Mouse (Mus musculus) small intestine, adult 2 months (tissue): ENCODE measurements around the gene Diablo. TPM values are rescaled to one million over a fixed set of nuclear protein-coding genes. Genes with fewer than 3 reads are reported as not detected.

Source experiments
- H3K27ac ChIP-seq: fragments of 200-500 bp; 2 replicates; pipeline ENCODE4 v1.5.1; 2012; ENCODE audit warnings: low read depth, low read length, control low read depth, inconsistent platforms; ENCODE audit not compliant: insufficient read depth
- H3K27me3 ChIP-seq: fragments of 200-500 bp; 2 replicates; pipeline ENCODE4 v1.6.1; 2012; ENCODE audit warnings: mild to moderate bottlenecking, moderate library complexity, low read length, inconsistent platforms; ENCODE audit not compliant: control insufficient read depth, insufficient read depth
- H3K36me3 ChIP-seq: fragments of 200-500 bp; 2 replicates; pipeline ENCODE4 v1.6.1; 2012; ENCODE audit warnings: mild to moderate bottlenecking, low read length, control low read depth, inconsistent platforms; ENCODE audit not compliant: control insufficient read depth, insufficient read depth
- H3K4me1 ChIP-seq: fragments of 200-500 bp; 2 replicates; pipeline ENCODE4 v1.6.1; 2012; ENCODE audit warnings: low read length, inconsistent platforms, mixed read lengths; ENCODE audit not compliant: control insufficient read depth, insufficient read depth, insufficient read length
- H3K4me3 ChIP-seq: fragments of 200-500 bp; 2 replicates; pipeline ENCODE4 v1.5.1; 2012; ENCODE audit warnings: low read depth, mild to moderate bottlenecking, control low read depth, inconsistent platforms, low read length, moderate library complexity
- CTCF ChIP-seq: fragments of 200-500 bp; IDR thresholded peaks from 2 replicates; pipeline ENCODE4 v1.5.1; 2012; ENCODE audit warnings: low read depth, mild to moderate bottlenecking, control low read depth, inconsistent platforms, low read length, moderate library complexity, mixed read lengths; ENCODE audit not compliant: insufficient replicate concordance, insufficient read length; ENCODE audit errors: extremely low read depth
- POLR2A ChIP-seq: fragments of 200-500 bp; IDR thresholded peaks from 2 replicates; pipeline ENCODE4 v1.6.1; 2012; ENCODE audit warnings: low read depth, mild to moderate bottlenecking, control low read depth, inconsistent platforms, low read length, moderate library complexity
- whole genome bisulfite sequencing: fragments of 180-500 bp; shearing (Covaris S2); methylation state at CpG from one replicate; pipeline ENCODE4 v1.1.7; 2018; 5-methylcytosine and 5-hydroxymethylcytosine counted together
- polyA plus RNA-seq: library from polyadenylated mRNA; depleted of rRNA; stranded (reverse); fragments of >200 nt; gene quantifications from 2 replicates; pipeline ENCODE4 v1.2.3, GENCODE M21; 2012; rRNA removed

Gene Diablo
- polyA plus RNA-seq, 1 experiment = 25.6 TPM

- TF ChIP-seq CTCF (no peak), POLR2A (no peak)
- WGBS = 89% methylated on average over 1 of the region's 1 CpGs
- H3K27ac ChIP-seq = no peak overlapping the region
Observed at GRCm38 (mm10) chr5:123464638-123465037, 59.3 kb downstream of the Diablo start.

GRCm38 (mm10) chr5:123461420-123461819, 62.6 kb downstream of the Diablo start:
- TF ChIP-seq POLR2A (no peak), CTCF (no peak)
- H3K4me1 ChIP-seq = no peaks in the 10 kb centered on the region
- H3K4me3 ChIP-seq = no peak overlapping the region
- no peak overlapping the region for H3K27ac ChIP-seq
- H3K27me3 ChIP-seq = no peaks in the 10 kb centered on the region
- peaks cover 2% of the 10 kb centered on the region for H3K36me3 ChIP-seq
- WGBS = 40% methylated on average over 5 of the region's 5 CpGs

More at GRCm38 (mm10) chr5:123464638-123465037, 59.3 kb downstream of the Diablo start:
- Histone ChIP-seq H3K36me3 (no peaks in the 10 kb centered on the region), H3K4me1 (no peaks in the 10 kb centered on the region), H3K4me3 (no peak overlapping the region), H3K27me3 (no peaks in the 10 kb centered on the region)

Other genes starting within 250 kb of the Diablo start
- gene Bcl7a, start 180.3 kb downstream of the Diablo start, polyA plus RNA-seq = 2.1 and 2.8 TPM in 2 replicates
- gene Mlxip, start 129.4 kb downstream of the Diablo start, polyA plus RNA-seq = 25.3 and 39.7 TPM in 2 replicates
- gene Lrrc43, start 34.9 kb downstream of the Diablo start, polyA plus RNA-seq = not detected in 2 replicates
- gene Il31, start 34.7 kb downstream of the Diablo start, polyA plus RNA-seq = not detected in 2 replicates
- not detected in 2 replicates for gene B3gnt4, start 13.7 kb downstream of the Diablo start, polyA plus RNA-seq
- gene Gm49027, start 1.3 kb upstream of the Diablo start, polyA plus RNA-seq = 6.9 and 9.3 TPM in 2 replicates
- 4.6 and 7.8 TPM in 2 replicates for gene Vps33a, start 48.9 kb upstream of the Diablo start, polyA plus RNA-seq
- gene Clip1, start 160.4 kb upstream of the Diablo start, polyA plus RNA-seq = 4.4 and 4.5 TPM in 2 replicates
- gene Zcchc8, start 196.9 kb upstream of the Diablo start, polyA plus RNA-seq = 10.2 and 19.2 TPM in 2 replicates
- gene Rsrc2, start 225.2 kb upstream of the Diablo start, polyA plus RNA-seq = 1.9 and 6.0 TPM in 2 replicates
- 0.55 and 1.8 TPM in 2 replicates for gene Kntc1, start 225.5 kb upstream of the Diablo start, polyA plus RNA-seq